Comparison of ENCODE assay signal across 22 mouse cellular contexts in the genomic region with DNA sequence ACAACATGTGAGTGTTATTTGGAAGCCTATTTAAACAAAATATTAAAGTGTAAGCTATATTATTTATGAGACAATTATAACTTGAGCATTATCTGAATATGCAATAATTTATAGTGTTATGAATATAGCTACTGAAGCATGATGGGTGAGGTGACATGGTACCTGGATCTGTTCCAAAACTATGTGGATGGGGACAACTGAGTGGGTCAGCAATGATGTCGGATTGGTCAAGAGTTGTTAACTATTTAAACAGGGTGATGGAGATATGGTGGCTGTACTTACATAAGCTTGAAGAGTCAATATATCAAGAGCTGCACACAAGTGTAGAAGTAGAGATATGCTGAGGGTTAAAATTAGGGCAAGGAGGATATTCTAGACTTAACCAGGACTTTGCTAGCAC.
A peak's percentile ranks its signal among the peaks of the same experiment; 100 is the strongest.
DNase-seq lines count a peak whose midpoint lies in the region; ATAC-seq and TF ChIP-seq lines count a peak whose summit lies in the region.
"Had no signal": no experiment of that assay in that cellular context is flagged by ENCODE, and none has a peak within 500 bp of the region (broad histone marks: within the 10 kb centered on the region; RNA-seq: fewer than 3 reads in every experiment).

No protein-coding gene starts in this region.

- peak; percentile 74 for DNase-seq in lung, embryonic 14.5 days
- no peak for DNase-seq in lung, postnatal 4 days
- DNase-seq in lung, postnatal 36 days = no peak
- no peak for DNase-seq in lung, adult 18-20 months
- no peak for DNase-seq in lung, postnatal 0 days (ENCODE audit: low spot score)
- DNase-seq in lung, adult 2 months = no peak
- DNase-seq: adrenal gland, adult 2 months; adrenal gland, adult 8-10 months; adrenal gland, postnatal 10 days; adrenal gland, postnatal 14 days; adrenal gland, postnatal 25 days; adrenal gland, postnatal 36 days; B cell, adult 2 months; cerebellum, adult 11 months; cerebellum, adult 11-12 months had no signal

- no peak overlapping the region for H3K27ac ChIP-seq in lung, embryonic 14.5 days (ENCODE audit: low read depth)
- H3K27ac ChIP-seq in lung, embryonic 15.5 days = peak overlapping the region; percentile 29; the same call in 1 of the 2 replicates
- H3K27ac ChIP-seq in lung, embryonic 16.5 days (ENCODE audit: low read length) = no peak overlapping the region
- H3K27ac ChIP-seq in lung, postnatal 0 days (ENCODE audit: low read length) = no peak overlapping the region

- no peak overlapping the region for H3K4me3 ChIP-seq in lung, embryonic 14.5 days (ENCODE audit: low read depth, low read length)
- H3K4me3 ChIP-seq in lung, embryonic 15.5 days = no peak overlapping the region
- no peak overlapping the region for H3K4me3 ChIP-seq in lung, embryonic 16.5 days (ENCODE audit: low read length)
- H3K4me3 ChIP-seq in lung, postnatal 0 days (ENCODE audit: low read depth, low read length) = no peak overlapping the region
- H3K4me3 ChIP-seq in lung, adult 2 months (replicated peaks; ENCODE audit: extremely low read depth, low read depth, low read length) = no peak overlapping the region

- no peaks in the 10 kb centered on the region for H3K9me3 ChIP-seq in lung, embryonic 14.5 days (ENCODE audit: low read depth, low read length)
- H3K9me3 ChIP-seq in lung, embryonic 15.5 days = no peaks in the 10 kb centered on the region
- no peaks in the 10 kb centered on the region for H3K9me3 ChIP-seq in lung, embryonic 16.5 days (ENCODE audit: control insufficient read depth, low read length)
- H3K9me3 ChIP-seq in lung, postnatal 0 days (ENCODE audit: low read length) = no peaks in the 10 kb centered on the region
- H3K9me3 ChIP-seq: G1E had no signal

- TF ChIP-seq CTCF in lung, embryonic 14.5 days (IDR thresholded peaks at IDR 0.05; ENCODE audit: low read depth) = no peak
- no peak for TF ChIP-seq CTCF in lung, postnatal 0 days (IDR thresholded peaks at IDR 0.05)
- TF ChIP-seq CTCF in lung, adult 2 months (IDR thresholded peaks at IDR 0.05; ENCODE audit: insufficient read depth, low read length) = no peak

- peak; percentile 65; the same call in 1 of the 2 replicates for ATAC-seq in lung, embryonic 14.5 days (ENCODE audit: insufficient read depth)
- peak; percentile 79; the same call in 1 of the 2 replicates for ATAC-seq in lung, embryonic 15.5 days (ENCODE audit: borderline replicate concordance, extremely low read depth, low FRiP score, low TSS enrichment)
- ATAC-seq in lung, embryonic 16.5 days (ENCODE audit: low read depth) = peak; percentile 72
- 0 out of 2 replicates have a peak, but pooled peaks have one; percentile 28 for ATAC-seq in lung, postnatal 0 days
- ATAC-seq: activated CD4-positive, CD25-positive, alpha-beta regulatory T cell, adult 4 months; CD4-positive, CD25-positive, alpha-beta regulatory T cell, adult 4 months; Patski had no signal

- 0 out of 2 replicates have a peak, but pooled peaks cover 4% of the 10 kb centered on the region for H3K36me3 ChIP-seq in lung, embryonic 14.5 days (ENCODE audit: insufficient read depth)
- no peaks in the 10 kb centered on the region for H3K36me3 ChIP-seq in lung, embryonic 15.5 days
- H3K36me3 ChIP-seq in lung, embryonic 16.5 days (ENCODE audit: control insufficient read depth, insufficient read depth, low read length) = no peaks in the 10 kb centered on the region
- no peaks in the 10 kb centered on the region for H3K36me3 ChIP-seq in lung, postnatal 0 days (ENCODE audit: insufficient read depth, low read length)
- H3K36me3 ChIP-seq: G1E had no signal

- 14% methylated on average over 1 of the region's 1 CpGs for WGBS in lung, embryonic 14.5 days
- 22% methylated on average over 1 of the region's 1 CpGs for WGBS in lung, embryonic 15.5 days
- WGBS in lung, embryonic 16.5 days = 17% methylated on average over 1 of the region's 1 CpGs
- 44% methylated on average over 1 of the region's 1 CpGs for WGBS in lung, postnatal 0 days
- WGBS in lung, adult 2 months = 37% methylated on average over 1 of the region's 1 CpGs

- peaks cover 24% of the 10 kb centered on the region for H3K4me1 ChIP-seq in lung, embryonic 14.5 days (ENCODE audit: insufficient read depth)
- H3K4me1 ChIP-seq in lung, embryonic 15.5 days = peaks cover 49% of the 10 kb centered on the region
- H3K4me1 ChIP-seq in lung, embryonic 16.5 days (replicated peaks; ENCODE audit: control insufficient read depth, insufficient read depth, low read length) = peaks cover 40% of the 10 kb centered on the region
- H3K4me1 ChIP-seq in lung, postnatal 0 days (ENCODE audit: insufficient read depth, low read depth, low read length) = peaks cover 13% of the 10 kb centered on the region; the same call in 1 of the 2 replicates
- H3K4me1 ChIP-seq in lung, adult 2 months (ENCODE audit: control insufficient read depth, insufficient read depth, low read length) = peaks cover 7% of the 10 kb centered on the region

- no peaks in the 10 kb centered on the region for H3K27me3 ChIP-seq in lung, embryonic 14.5 days (ENCODE audit: insufficient read depth, low read length)
- no peaks in the 10 kb centered on the region for H3K27me3 ChIP-seq in lung, embryonic 15.5 days
- H3K27me3 ChIP-seq in lung, embryonic 16.5 days (ENCODE audit: control insufficient read depth, insufficient read depth, low read depth, low read length) = no peaks in the 10 kb centered on the region
- no peaks in the 10 kb centered on the region for H3K27me3 ChIP-seq in lung, postnatal 0 days (replicated peaks; ENCODE audit: insufficient read depth, low read length)
- H3K27me3 ChIP-seq: CH12.LX, Patski had no signal

- no peak for TF ChIP-seq EP300 in lung, postnatal 0 days (IDR thresholded peaks at IDR 0.05)

- no peak for TF ChIP-seq POLR2A in lung, adult 2 months (IDR thresholded peaks at IDR 0.05; ENCODE audit: borderline replicate concordance, extremely low read depth, low read depth, low read length)

- H3K4me2 ChIP-seq in lung, embryonic 14.5 days = no peak overlapping the region
- H3K4me2 ChIP-seq in lung, embryonic 15.5 days = no peak overlapping the region
- H3K4me2 ChIP-seq in lung, embryonic 16.5 days (ENCODE audit: low read depth, low read length) = no peak overlapping the region
- H3K4me2 ChIP-seq in lung, postnatal 0 days (replicated peaks; ENCODE audit: low read depth, low read length) = no peak overlapping the region

- H3K9ac ChIP-seq in lung, embryonic 14.5 days = no peak overlapping the region
- no peak overlapping the region for H3K9ac ChIP-seq in lung, embryonic 15.5 days
- no peak overlapping the region for H3K9ac ChIP-seq in lung, embryonic 16.5 days (ENCODE audit: low read length)
- no peak overlapping the region for H3K9ac ChIP-seq in lung, postnatal 0 days (replicated peaks; ENCODE audit: low read depth)

Comparison
In these comparisons a context has a peak if more than half of its experiments do, and no peak if none do; other contexts are left out.
1. ATAC-seq: peak in every context shown above with its lines; median percentile 79 in lung, embryonic 15.5 days; 72 in lung, embryonic 16.5 days; 65 in lung, embryonic 14.5 days; 28 in lung, postnatal 0 days.